Mouse (Mus musculus) liver, embryonic 14.5 days (tissue): Measurements from ENCODE around the gene Rpl29.

Experiments
- CTCF ChIP-seq: IDR thresholded peaks from 2 replicates; pipeline ENCODE4 v1.5.1; 2016; ENCODE audit warnings: antibody characterized with exemption, low read depth, control low read depth
- EP300 ChIP-seq: IDR thresholded peaks from 2 replicates; pipeline ENCODE4 v1.6.1; 2016; ENCODE audit warnings: antibody characterized with exemption, low read depth

DNA sequence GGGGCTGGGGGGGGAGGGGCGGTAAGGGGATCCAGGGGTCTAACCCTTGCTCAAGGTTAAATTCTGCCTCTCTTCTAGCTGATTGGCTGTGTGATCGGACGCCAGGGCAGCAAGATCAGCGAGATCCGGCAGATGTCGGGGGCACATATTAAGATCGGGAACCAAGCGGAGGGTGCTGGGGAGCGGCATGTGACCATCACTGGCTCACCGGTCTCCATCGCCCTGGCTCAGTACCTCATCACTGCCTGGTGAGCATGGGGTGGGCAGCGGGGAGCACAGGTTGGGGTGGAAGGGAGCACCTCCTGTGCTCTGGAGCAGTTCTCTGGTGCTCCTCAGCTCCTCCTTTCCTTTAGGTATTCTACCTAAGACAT is 33.2 kb downstream of the Rpl29 start:
- TF ChIP-seq EP300, result no peak
- no peak for TF ChIP-seq CTCF
